Mouse (Mus musculus): ENCODE measurements at regions not wholly inside any gene's neighbourhood (a gene's known extent, or its start where the extent isn't known, plus 50 kb on each side); places are given as distances from the start of the nearest gene placed in this dataset.
A peak's percentile ranks its signal among the peaks of the same experiment; 100 is the strongest.

GRCm38 (mm10) chr17:15247546-15248416 is 128.9 kb downstream of the Dll1 start:
- peak; percentile 98 for DNase-seq (ENCODE audit: low read depth, low spot score)

GRCm38 (mm10) chr17:15242976-15243635 is 133.6 kb downstream of the Dll1 start:
- no peak for DNase-seq (ENCODE audit: low read depth, low spot score)

- DNase-seq (ENCODE audit: low read depth, low spot score), result no peak
Observed at GRCm38 (mm10) chr17:15242356-15242755, 134.3 kb downstream of the Dll1 start.

- DNase-seq (ENCODE audit: low read depth, low spot score), result no peak
Observed at GRCm38 (mm10) chr17:15241491-15241890, 135.2 kb downstream of the Dll1 start.

- DNase-seq (ENCODE audit: low read depth, low spot score), result peak; percentile 86
Observed at GRCm38 (mm10) chr17:15240641-15241040, 136.0 kb downstream of the Dll1 start.

- DNase-seq (ENCODE audit: low read depth, low spot score), result no peak
Observed at GRCm38 (mm10) chr17:15240011-15240410, 136.7 kb downstream of the Dll1 start.

- DNase-seq (ENCODE audit: low read depth, low spot score), result no peak
Observed at GRCm38 (mm10) chr17:15235041-15235440, 141.6 kb downstream of the Dll1 start.

- DNase-seq (ENCODE audit: low read depth, low spot score), result no peak
Observed at GRCm38 (mm10) chr17:15231175-15231574, 145.5 kb downstream of the Dll1 start.

GRCm38 (mm10) chr17:15229159-15229558 is 147.5 kb downstream of the Dll1 start:
- peak; percentile 87 for DNase-seq (ENCODE audit: low read depth, low spot score)

- DNase-seq (ENCODE audit: low read depth, low spot score), result no peak
Observed at GRCm38 (mm10) chr17:15228077-15228476, 148.6 kb downstream of the Dll1 start.

- no peak for DNase-seq (ENCODE audit: low read depth, low spot score)
Observed at GRCm38 (mm10) chr17:15223826-15224225, 152.8 kb downstream of the Dll1 start.

GRCm38 (mm10) chr17:15222923-15223322 is 153.7 kb downstream of the Dll1 start:
- no peak for DNase-seq (ENCODE audit: low read depth, low spot score)

- no peak for DNase-seq (ENCODE audit: low read depth, low spot score)
Observed at GRCm38 (mm10) chr17:15214157-15214685, 162.5 kb downstream of the Dll1 start.

GRCm38 (mm10) chr17:15208808-15209173 is 167.5 kb upstream of the Gm3448 start:
- DNase-seq (ENCODE audit: low read depth, low spot score), result no peak

GRCm38 (mm10) chr17:15208030-15208807 is 166.9 kb upstream of the Gm3448 start:
- peak; percentile 95 for DNase-seq (ENCODE audit: low read depth, low spot score)

- DNase-seq (ENCODE audit: low read depth, low spot score), result peak; percentile 70
Observed at GRCm38 (mm10) chr17:15207182-15208029, 166.1 kb upstream of the Gm3448 start.

- no peak for DNase-seq (ENCODE audit: low read depth, low spot score)
Observed at GRCm38 (mm10) chr17:15205799-15206198, 164.5 kb upstream of the Gm3448 start.

GRCm38 (mm10) chr17:15204524-15204923 is 163.2 kb upstream of the Gm3448 start:
- no peak for DNase-seq (ENCODE audit: low read depth, low spot score)

GRCm38 (mm10) chr17:15199235-15199634 is 157.9 kb upstream of the Gm3448 start:
- DNase-seq (ENCODE audit: low read depth, low spot score), result no peak

- DNase-seq (ENCODE audit: low read depth, low spot score), result no peak
Observed at GRCm38 (mm10) chr17:15197361-15197760, 156.0 kb upstream of the Gm3448 start.

- DNase-seq (ENCODE audit: low read depth, low spot score), result no peak
Observed at GRCm38 (mm10) chr17:15195819-15196218, 154.5 kb upstream of the Gm3448 start.
